Mouse (Mus musculus): ENCODE data around the gene Islr2. TPM values are rescaled to one million over a fixed set of nuclear protein-coding genes. Genes with fewer than 3 reads are reported as not detected.

Gene Islr2
- 0.22 and 0.34 TPM in 2 replicates for polyA plus RNA-seq (2012)

DNA sequence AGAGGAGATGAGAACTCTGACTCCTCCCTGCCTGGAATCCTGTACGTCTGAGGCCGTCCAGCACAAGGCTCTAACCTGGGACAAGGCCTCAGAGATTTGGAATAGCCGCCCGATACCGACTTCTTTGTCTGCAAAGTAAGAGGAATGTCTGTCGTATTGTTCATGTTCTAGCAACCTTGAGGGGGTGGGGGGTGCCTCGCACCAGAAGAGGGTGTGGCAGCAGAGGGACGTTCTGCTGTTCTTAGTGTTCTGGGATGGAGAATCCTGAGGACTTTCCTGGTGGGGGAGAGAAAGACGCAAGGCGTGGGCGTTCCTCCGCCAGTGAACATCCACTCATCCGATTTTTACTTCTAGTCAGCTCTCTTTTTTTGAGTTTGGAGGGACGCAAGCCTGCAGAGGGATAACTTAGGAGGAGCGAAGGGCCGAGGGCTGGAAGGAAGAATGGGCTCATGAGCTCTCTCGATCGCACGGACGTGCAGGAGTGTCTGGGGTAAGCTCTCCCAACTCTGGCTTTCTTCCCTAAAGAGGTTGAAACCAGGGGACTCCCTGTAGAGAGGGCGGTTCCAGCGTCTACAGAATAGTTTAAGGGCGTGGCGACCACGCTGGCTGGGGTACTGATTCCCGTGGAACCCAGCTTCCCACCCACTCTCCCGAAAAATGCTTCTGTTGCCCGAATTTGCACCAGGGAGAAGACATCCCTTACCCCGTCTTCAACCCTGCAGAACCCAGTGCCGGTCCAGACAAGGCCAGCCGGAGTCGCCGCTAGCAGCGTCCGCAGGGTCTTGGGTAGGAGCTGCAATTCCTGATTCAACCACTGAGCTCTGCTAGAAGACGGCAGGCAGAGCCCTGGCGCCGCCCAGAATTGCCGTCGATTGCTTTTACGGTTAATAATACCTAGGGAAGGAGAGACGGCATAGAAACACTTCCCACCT is at the start of gene Islr2, which contains the start of gene Islr:
Gene Islr2, minus strand, starts transcription at position 804 of the 932 bp plus-strand sequence.
Gene Islr, minus strand, starts transcription at position 791 of the 932 bp plus-strand sequence.

DNA sequence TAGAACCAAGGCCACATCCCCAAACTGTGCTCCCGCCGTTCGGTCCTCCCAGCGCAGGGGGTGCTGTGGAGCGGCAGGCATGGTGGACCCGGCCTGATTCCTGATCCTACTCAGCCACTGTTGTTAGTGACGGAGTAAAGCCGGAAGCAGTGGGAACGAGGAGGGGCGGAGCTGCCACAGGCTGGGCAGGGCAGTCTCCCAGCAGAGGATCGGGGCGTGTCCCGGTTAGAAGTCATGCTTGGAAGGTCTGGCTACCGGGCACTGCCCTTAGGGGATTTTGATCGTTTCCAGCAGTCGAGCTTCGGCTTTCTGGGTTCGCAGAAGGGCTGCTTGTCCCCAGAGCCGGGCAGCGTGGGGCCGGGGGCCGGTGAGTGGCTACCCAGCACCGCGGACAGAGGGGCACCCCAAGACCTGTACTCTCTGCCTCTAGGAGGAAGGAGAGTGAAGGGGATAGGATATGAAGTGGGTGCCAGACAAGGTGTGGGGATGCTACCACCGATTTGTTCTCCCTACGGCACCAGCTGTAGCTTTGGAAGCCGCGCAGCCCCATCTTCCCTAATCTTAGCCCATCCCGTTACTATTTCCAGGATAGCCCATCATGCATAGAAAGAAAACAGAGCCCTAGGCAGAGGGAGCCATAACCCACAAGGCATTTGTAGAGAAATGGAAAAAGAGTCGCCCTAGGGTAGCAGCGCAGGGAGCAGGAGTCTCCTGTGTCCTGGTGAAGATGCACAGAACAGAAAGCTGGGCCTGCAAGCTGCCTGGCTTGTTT is 49.1 kb upstream of the Islr2 start, which contains the start of gene Stoml1:
Gene Stoml1, plus strand, starts transcription at position 132 of the 772 bp plus-strand sequence.

DNA sequence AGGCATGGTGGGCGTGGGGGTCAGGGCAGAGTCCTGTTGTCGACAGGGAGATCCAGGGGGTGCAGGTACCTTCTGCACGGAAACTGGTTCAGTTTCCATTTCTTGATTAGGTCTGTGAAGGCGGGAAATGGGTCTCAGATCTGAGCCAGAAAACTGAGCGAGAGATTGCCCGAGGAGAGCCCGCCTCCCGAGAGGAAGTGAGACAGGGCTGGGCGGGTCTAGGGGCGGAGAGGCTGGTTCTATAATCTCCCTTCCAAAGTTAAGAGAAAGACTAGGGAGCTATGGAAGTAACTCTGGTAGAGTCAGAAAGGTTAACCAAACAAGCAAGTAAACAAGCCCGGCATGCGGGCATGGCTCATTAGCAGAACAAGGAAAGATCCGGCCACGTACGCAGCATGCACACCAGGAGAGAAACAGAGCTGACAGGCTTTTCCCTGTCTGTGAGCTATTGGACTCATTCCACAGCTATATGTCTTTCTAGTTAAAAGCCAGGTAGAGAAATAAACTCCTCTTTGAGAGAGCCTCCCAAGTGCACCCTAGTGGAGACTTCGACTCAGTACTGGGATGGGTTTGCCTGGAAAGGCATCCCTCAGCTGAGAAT is 45.6 kb upstream of the Islr2 start, which contains the start of gene Pml:
Gene Pml, minus strand, starts transcription at position 195 of the 601 bp plus-strand sequence.

Other genes with a start within 250 kb of the Islr2 start
- 0.49 and 0.76 TPM in 2 replicates for gene Cyp11a1, start 197.9 kb downstream of the Islr2 start, polyA plus RNA-seq (2012)
- gene Stra6, start 140.5 kb downstream of the Islr2 start, polyA plus RNA-seq (2012), result not detected in 2 replicates
- not detected in 2 replicates for gene Ccdc33, start 85.5 kb downstream of the Islr2 start, polyA plus RNA-seq (2012)
- gene Islr, start within 50 bp of the Islr2 start, polyA plus RNA-seq (2012), result 0.07 and 0.44 TPM in 2 replicates
- 150 and 177 TPM in 2 replicates for gene Pml, start 45.5 kb upstream of the Islr2 start, polyA plus RNA-seq (2012)
- gene Stoml1, start 48.8 kb upstream of the Islr2 start, polyA plus RNA-seq (2012), result 6.7 and 7.1 TPM in 2 replicates
- 0.10 TPM in 1 of 2 replicates, not detected in the other for gene Loxl1, start 108.9 kb upstream of the Islr2 start, polyA plus RNA-seq (2012)
- gene Tbc1d21, start 166.1 kb upstream of the Islr2 start, polyA plus RNA-seq (2012), result not detected in 2 replicates